ENCODE assay signal across 8 mouse cellular contexts in the genomic region with DNA sequence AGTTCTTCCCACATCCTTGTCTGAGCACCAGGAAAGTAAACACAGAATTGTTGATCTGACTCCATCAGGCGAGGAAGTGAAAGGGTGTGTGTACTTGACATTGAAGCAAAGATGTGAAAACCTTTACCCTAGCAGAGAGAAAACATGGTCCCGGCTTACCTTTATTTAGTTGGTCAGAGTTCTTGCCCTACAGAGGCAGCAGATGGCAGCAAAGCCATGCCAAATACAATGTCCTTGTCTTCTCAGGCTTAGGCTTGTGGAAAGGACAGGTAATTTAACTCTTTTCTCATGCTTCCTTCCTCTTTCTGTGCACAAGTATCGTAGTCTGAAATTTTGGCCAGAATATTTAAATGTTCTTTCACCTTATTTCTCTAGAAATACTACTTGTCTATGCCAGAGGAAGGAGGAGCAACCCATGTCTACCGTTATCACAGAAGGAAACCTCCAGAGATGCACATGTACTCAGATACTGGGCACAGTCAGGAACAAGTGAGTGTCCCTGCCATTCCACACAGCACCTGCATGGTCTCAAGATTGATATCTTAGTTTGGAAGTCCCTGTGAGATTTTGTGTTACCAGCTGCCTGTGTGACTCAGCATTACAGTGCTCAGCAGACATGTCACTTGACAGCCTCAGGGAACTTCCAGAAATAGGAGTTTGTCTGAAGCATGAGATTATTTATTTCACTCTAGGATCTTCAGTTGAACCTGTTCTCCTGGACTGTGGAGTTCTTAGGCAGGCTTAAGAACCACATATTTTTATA. TPM values are rescaled to one million over a fixed set of nuclear protein-coding genes. Genes with fewer than 3 reads are reported as not detected.
DNase-seq lines count a peak whose midpoint lies in the region; ATAC-seq and TF ChIP-seq lines count a peak whose summit lies in the region.
"Had no signal": no experiment of that assay in that cellular context is flagged by ENCODE, and none has a peak within 500 bp of the region (broad histone marks: within the 10 kb centered on the region; RNA-seq: fewer than 3 reads in every experiment).

No protein-coding gene starts in this region.

- 52% methylated on average over 4 of the region's 4 CpGs for WGBS in neural tube, embryonic 15.5 days
- WGBS in lung, postnatal 0 days, result 32% methylated on average over 4 of the region's 4 CpGs
- 31% methylated on average over 4 of the region's 4 CpGs for WGBS in stomach, postnatal 0 days

- no peaks in the 10 kb centered on the region for H3K27me3 ChIP-seq in neural tube, embryonic 15.5 days (replicated peaks)
- no peaks in the 10 kb centered on the region for H3K27me3 ChIP-seq in lung, postnatal 0 days (replicated peaks; ENCODE audit: insufficient read depth, low read length)
- H3K27me3 ChIP-seq in stomach, postnatal 0 days (ENCODE audit: control insufficient read depth, insufficient read depth, low read length), result no peaks in the 10 kb centered on the region

- peak; percentile 87 for TF ChIP-seq CTCF in lung, postnatal 0 days (IDR thresholded peaks at IDR 0.05)
- peak; percentile 92 for TF ChIP-seq CTCF in stomach, postnatal 0 days (IDR thresholded peaks at IDR 0.05; ENCODE audit: low read depth)

- DNase-seq in neural tube, embryonic 10.5 days (ENCODE audit: extremely low spot score, low spot score), result peak; percentile 18
- DNase-seq in ZHBTc4 (ENCODE audit: low read depth, low spot score), result peak; percentile 55
- DNase-seq in cerebellum, postnatal 10 days, result peak; percentile 79 to 82
- peak; percentile 54 to 64 for DNase-seq in heart, postnatal 14 days
- DNase-seq in lung, postnatal 0 days (ENCODE audit: low spot score), result peak; percentile 82
- peak; percentile 79 for DNase-seq in stomach, postnatal 0 days (ENCODE audit: low spot score)

- peaks cover 10% of the 10 kb centered on the region for H3K4me1 ChIP-seq in neural tube, embryonic 15.5 days
- peaks cover 12% of the 10 kb centered on the region for H3K4me1 ChIP-seq in lung, postnatal 0 days (ENCODE audit: insufficient read depth, low read depth, low read length)
- no peaks in the 10 kb centered on the region; the same call in 1 of the 2 replicates for H3K4me1 ChIP-seq in stomach, postnatal 0 days (replicated peaks; ENCODE audit: control insufficient read depth, insufficient read depth)

- no peaks in the 10 kb centered on the region for H3K9me3 ChIP-seq in neural tube, embryonic 15.5 days (replicated peaks)
- H3K9me3 ChIP-seq in lung, postnatal 0 days (ENCODE audit: low read length), result no peaks in the 10 kb centered on the region
- H3K9me3 ChIP-seq in stomach, postnatal 0 days (ENCODE audit: control insufficient read depth, low read length), result no peaks in the 10 kb centered on the region

- no peak for ATAC-seq in neural tube, embryonic 15.5 days (ENCODE audit: low FRiP score)
- no peak for ATAC-seq in lung, postnatal 0 days
- ATAC-seq in stomach, postnatal 0 days (ENCODE audit: low FRiP score, low TSS enrichment), result peak; percentile 64

- no peak overlapping the region for H3K4me2 ChIP-seq in neural tube, embryonic 15.5 days
- no peak overlapping the region for H3K4me2 ChIP-seq in lung, postnatal 0 days (replicated peaks; ENCODE audit: low read depth, low read length)
- H3K4me2 ChIP-seq in stomach, postnatal 0 days (replicated peaks; ENCODE audit: low read depth), result no peak overlapping the region

- no peak overlapping the region for H3K9ac ChIP-seq in neural tube, embryonic 15.5 days (replicated peaks)
- H3K9ac ChIP-seq in lung, postnatal 0 days (replicated peaks; ENCODE audit: low read depth), result no peak overlapping the region
- no peak overlapping the region for H3K9ac ChIP-seq in stomach, postnatal 0 days (ENCODE audit: low read length)

- intact Hi-C loops in heart, postnatal 14 days (cut with DNase I), result loop anchor here (2.0 to 10.0 kb wide), 3 partner anchors 186 to 358 kb away; a partner anchor contains a TSS

- H3K27ac ChIP-seq in neural tube, embryonic 15.5 days (replicated peaks), result no peak overlapping the region
- no peak overlapping the region for H3K27ac ChIP-seq in lung, postnatal 0 days (ENCODE audit: low read length)
- H3K27ac ChIP-seq in stomach, postnatal 0 days (replicated peaks), result 0 out of 2 replicates have a peak overlapping the region, but pooled peaks have one; percentile 20

- TF ChIP-seq EP300 in lung, postnatal 0 days (IDR thresholded peaks at IDR 0.05), result no peak
- no peak for TF ChIP-seq EP300 in stomach, postnatal 0 days (optimal IDR thresholded peaks at IDR 0.05)

- no peak overlapping the region for H3K4me3 ChIP-seq in neural tube, embryonic 15.5 days (replicated peaks)
- H3K4me3 ChIP-seq in lung, postnatal 0 days (ENCODE audit: low read depth, low read length), result no peak overlapping the region
- no peak overlapping the region for H3K4me3 ChIP-seq in stomach, postnatal 0 days (ENCODE audit: low read depth, low read length)

- H3K36me3 ChIP-seq in neural tube, embryonic 15.5 days, result peaks cover 24% of the 10 kb centered on the region
- 0 out of 2 replicates have a peak, but pooled peaks cover 3% of the 10 kb centered on the region for H3K36me3 ChIP-seq in lung, postnatal 0 days (ENCODE audit: insufficient read depth, low read length)
- H3K36me3 ChIP-seq in stomach, postnatal 0 days (ENCODE audit: control insufficient read depth, insufficient read depth, low read length), result peaks cover 3% of the 10 kb centered on the region; the same call in 1 of the 2 replicates

RNA-seq across cellular contexts. Expression of a gene that starts 3.7 kb away (rescaled TPM):
- 16.2 and 21.7 TPM in 2 replicates for polyA plus RNA-seq in neural tube, embryonic 15.5 days (2015; fragmentation: Nextera tagmentation; extraction: Ambion mirVana)
- total RNA-seq in heart, postnatal 14 days (2021), result 10 to 100 TPM; 12.1 to 12.4 TPM
- 48.6 and 52.5 TPM in 2 replicates for polyA plus RNA-seq in lung, postnatal 0 days (2015; fragmentation: Nextera tagmentation; extraction: Ambion mirVana)
- 36.8 and 38.6 TPM in 2 replicates for polyA plus RNA-seq in stomach, postnatal 0 days (2015; fragmentation: Nextera tagmentation; extraction: Ambion mirVana)

RNA-seq across cellular contexts. Expression of a gene that starts 3.8 kb away (rescaled TPM):
- 18.2 and 29.3 TPM in 2 replicates for polyA plus RNA-seq in neural tube, embryonic 15.5 days (2015; fragmentation: Nextera tagmentation; extraction: Ambion mirVana)
- total RNA-seq in heart, postnatal 14 days (2021), result 10 to 100 TPM; 33.5 to 35.2 TPM
- 58.9 and 61.8 TPM in 2 replicates for polyA plus RNA-seq in lung, postnatal 0 days (2015; fragmentation: Nextera tagmentation; extraction: Ambion mirVana)
- polyA plus RNA-seq in stomach, postnatal 0 days (2015; fragmentation: Nextera tagmentation; extraction: Ambion mirVana), result 35.3 and 35.6 TPM in 2 replicates

RNA-seq across cellular contexts. Expression of a gene that starts 16.4 kb away (rescaled TPM):
- not detected in 2 replicates for polyA plus RNA-seq in neural tube, embryonic 15.5 days (2015; fragmentation: Nextera tagmentation; extraction: Ambion mirVana)
- under 1 TPM in 1 of 2 experiments, not detected in 1; 0.38 TPM for total RNA-seq in heart, postnatal 14 days (2021)
- polyA plus RNA-seq in lung, postnatal 0 days (2015; fragmentation: Nextera tagmentation; extraction: Ambion mirVana), result 22.7 and 24.3 TPM in 2 replicates
- polyA plus RNA-seq in stomach, postnatal 0 days (2015; fragmentation: Nextera tagmentation; extraction: Ambion mirVana), result 0.17 and 0.25 TPM in 2 replicates

RNA-seq across cellular contexts. Expression of a gene that starts 24.3 kb away (rescaled TPM):
- 0.23 TPM in 1 of 2 replicates, not detected in the other for polyA plus RNA-seq in neural tube, embryonic 15.5 days (2015; fragmentation: Nextera tagmentation; extraction: Ambion mirVana)
- not detected for total RNA-seq in heart, postnatal 14 days (2021)
- 0.64 and 0.89 TPM in 2 replicates for polyA plus RNA-seq in lung, postnatal 0 days (2015; fragmentation: Nextera tagmentation; extraction: Ambion mirVana)
- polyA plus RNA-seq in stomach, postnatal 0 days (2015; fragmentation: Nextera tagmentation; extraction: Ambion mirVana), result 0.39 and 0.56 TPM in 2 replicates
- polyA plus RNA-seq: stomach, embryonic 14.5 days had no signal

RNA-seq across cellular contexts. Expression of a gene that starts 45.5 kb away (rescaled TPM):
- polyA plus RNA-seq in neural tube, embryonic 15.5 days (2015; fragmentation: Nextera tagmentation; extraction: Ambion mirVana), result 125 and 134 TPM in 2 replicates
- total RNA-seq in heart, postnatal 14 days (2021), result 10 to 100 TPM; 32.3 to 33.7 TPM
- polyA plus RNA-seq in lung, postnatal 0 days (2015; fragmentation: Nextera tagmentation; extraction: Ambion mirVana), result 109 and 117 TPM in 2 replicates
- polyA plus RNA-seq in stomach, postnatal 0 days (2015; fragmentation: Nextera tagmentation; extraction: Ambion mirVana), result 103 and 106 TPM in 2 replicates

Comparison
In these comparisons a context has a peak if more than half of its experiments do, and no peak if none do; other contexts are left out.
1. DNase-seq: peak in every context shown above with its lines; median percentile 82 in lung, postnatal 0 days; 80 in cerebellum, postnatal 10 days; 79 in stomach, postnatal 0 days; 59 in heart, postnatal 14 days; 55 in ZHBTc4; 18 in neural tube, embryonic 10.5 days.
2. RNA of a gene that starts 16.4 kb away (polyA plus RNA-seq): 22.7 to 24.3 TPM in lung, postnatal 0 days; 0.17 to 0.25 TPM in stomach, postnatal 0 days and not detected in neural tube, embryonic 15.5 days; every median in the first group is over 10 times any median in the second.